Mouse (Mus musculus): ENCODE data around the gene Eif3l. TPM values are rescaled to one million over a fixed set of nuclear protein-coding genes. Genes with fewer than 3 reads are reported as not detected.

Eif3l gene
- total and polyA plus RNA-seq, 3 experiments: 301 to 442 (median 394) TPM

DNA sequence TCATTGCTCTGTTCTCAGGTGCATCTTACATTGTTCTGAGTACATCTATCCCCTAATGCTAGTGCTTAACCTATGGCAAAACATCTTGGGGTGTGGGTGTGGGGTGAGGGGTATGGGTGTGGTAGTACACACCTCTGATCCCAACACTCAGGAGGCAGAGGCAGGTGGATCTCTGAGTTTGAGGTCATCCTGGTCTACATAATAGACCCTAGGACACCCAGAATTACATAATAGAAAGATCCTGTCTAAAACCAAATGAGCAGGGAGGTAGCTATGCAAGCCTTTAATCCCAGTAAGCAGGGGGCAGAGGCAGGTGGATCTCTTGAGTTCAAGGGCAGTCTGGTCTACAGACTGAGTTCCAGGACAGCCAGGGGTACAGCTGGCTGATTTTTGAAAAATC lies 1.2 kb upstream of the Eif3l start:
- Histone ChIP-seq H3K36me3 (ENCODE audit: control insufficient read depth in 1 of 2, insufficient read depth in 2 of 2, low read length in 2 of 2) (peaks cover 8 to 17% of the 10 kb centered on the region in 2 experiments), H3K27ac (ENCODE audit: control insufficient read depth, low read depth, low read length) (no peak overlapping the region), H3K4me1 (ENCODE audit: control insufficient read depth in 1 of 2, insufficient read depth in 2 of 2, low read length in 2 of 2) (peaks cover under 1 to 26% of the 10 kb centered on the region in 2 experiments), H3K4me3 (ENCODE audit: control insufficient read depth in 1 of 2, insufficient read depth in 1 of 2, low read depth in 2 of 2, low read length in 2 of 2) (no peak overlapping the region), H3K27me3 (ENCODE audit: control insufficient read depth in 1 of 2, insufficient read depth in 2 of 2, low read length in 2 of 2) (no peaks in the 10 kb centered on the region), H3K79me2 (ENCODE audit: control insufficient read depth, insufficient read depth, low read length, poor library complexity) (peaks cover 29% of the 10 kb centered on the region), H3K9ac (ENCODE audit: control insufficient read depth, low read depth, low read length, poor library complexity, severe bottlenecking) (no peak overlapping the region), H3K9me3 (replicated peaks; ENCODE audit: insufficient read depth, low read length) (no peaks in the 10 kb centered on the region)
- DNase-seq (ENCODE audit: low read depth, low spot score): no peak
- no peak for TF ChIP-seq CHD1 (IDR thresholded peaks at IDR 0.05; ENCODE audit: low read depth, low read length)
- TF ChIP-seq SMC3 (IDR thresholded peaks at IDR 0.05; ENCODE audit: low read depth, low read length): no peak
- no peak for TF ChIP-seq MYC (IDR thresholded peaks at IDR 0.05; ENCODE audit: low read depth, low read length)
- TF ChIP-seq NELFE (IDR thresholded peaks at IDR 0.05; ENCODE audit: low read depth, low read length): no peak
- TF ChIP-seq TBP (IDR thresholded peaks at IDR 0.05; ENCODE audit: low read depth, low read length): no peak
- no peak for TF ChIP-seq SIN3A (IDR thresholded peaks at IDR 0.05; ENCODE audit: low read length)

DNA sequence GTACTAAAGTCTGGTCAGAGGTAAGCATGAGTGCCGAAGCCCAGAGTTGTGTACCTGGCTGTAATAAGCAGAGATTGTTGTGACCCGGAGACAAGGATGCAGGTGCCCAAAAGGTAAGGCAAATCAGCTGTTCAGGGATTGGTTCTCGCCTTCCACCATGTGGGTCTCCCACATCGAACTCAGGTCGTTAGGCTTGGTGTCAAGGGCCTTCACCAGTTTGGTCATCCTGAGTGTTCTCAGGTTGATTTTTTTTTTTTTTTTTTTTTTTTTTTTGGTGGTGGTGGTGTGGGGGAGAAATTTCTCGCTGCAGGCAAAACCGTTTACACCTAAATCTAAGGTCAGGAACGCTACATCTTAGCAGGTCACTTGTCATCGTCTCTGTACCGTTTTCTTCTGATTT lies 533 bp upstream of the Eif3l start:
- Histone ChIP-seq H3K36me3 (ENCODE audit: control insufficient read depth in 1 of 2, insufficient read depth in 2 of 2, low read length in 2 of 2) (peaks cover 8 to 14% of the 10 kb centered on the region in 2 experiments), H3K27ac (ENCODE audit: control insufficient read depth, low read depth, low read length) (peak overlapping the region; percentile 95), H3K27me3 (ENCODE audit: control insufficient read depth in 1 of 2, insufficient read depth in 2 of 2, low read length in 2 of 2) (no peaks in the 10 kb centered on the region), H3K79me2 (ENCODE audit: control insufficient read depth, insufficient read depth, low read length, poor library complexity) (peaks cover 29% of the 10 kb centered on the region), H3K4me1 (ENCODE audit: control insufficient read depth in 1 of 2, insufficient read depth in 2 of 2, low read length in 2 of 2) (peaks cover 0 to 22% of the 10 kb centered on the region in 2 experiments; a peak in 2 of 4 replicates), H3K9me3 (replicated peaks; ENCODE audit: insufficient read depth, low read length) (no peaks in the 10 kb centered on the region), H3K4me3 (ENCODE audit: control insufficient read depth in 1 of 2, insufficient read depth in 1 of 2, low read depth in 2 of 2, low read length in 2 of 2) (peak overlapping the region; percentile 83 to 89), H3K9ac (ENCODE audit: control insufficient read depth, low read depth, low read length, poor library complexity, severe bottlenecking) (peak overlapping the region; percentile 86)
- TF ChIP-seq TBP (IDR thresholded peaks at IDR 0.05; ENCODE audit: low read depth, low read length): no peak
- no peak for TF ChIP-seq HCFC1 (IDR thresholded peaks at IDR 0.05; ENCODE audit: low read depth, low read length)
- no peak for TF ChIP-seq KAT2A (conservative IDR thresholded peaks at IDR 0.05; ENCODE audit: low read depth, low read length)
- TF ChIP-seq ELF1 (IDR thresholded peaks at IDR 0.05; ENCODE audit: low read depth, low read length): no peak
- peak; percentile 74 for TF ChIP-seq ZNF384 (IDR thresholded peaks at IDR 0.05; ENCODE audit: low read depth, low read length)
- no peak for DNase-seq (ENCODE audit: low read depth, low spot score)

DNA sequence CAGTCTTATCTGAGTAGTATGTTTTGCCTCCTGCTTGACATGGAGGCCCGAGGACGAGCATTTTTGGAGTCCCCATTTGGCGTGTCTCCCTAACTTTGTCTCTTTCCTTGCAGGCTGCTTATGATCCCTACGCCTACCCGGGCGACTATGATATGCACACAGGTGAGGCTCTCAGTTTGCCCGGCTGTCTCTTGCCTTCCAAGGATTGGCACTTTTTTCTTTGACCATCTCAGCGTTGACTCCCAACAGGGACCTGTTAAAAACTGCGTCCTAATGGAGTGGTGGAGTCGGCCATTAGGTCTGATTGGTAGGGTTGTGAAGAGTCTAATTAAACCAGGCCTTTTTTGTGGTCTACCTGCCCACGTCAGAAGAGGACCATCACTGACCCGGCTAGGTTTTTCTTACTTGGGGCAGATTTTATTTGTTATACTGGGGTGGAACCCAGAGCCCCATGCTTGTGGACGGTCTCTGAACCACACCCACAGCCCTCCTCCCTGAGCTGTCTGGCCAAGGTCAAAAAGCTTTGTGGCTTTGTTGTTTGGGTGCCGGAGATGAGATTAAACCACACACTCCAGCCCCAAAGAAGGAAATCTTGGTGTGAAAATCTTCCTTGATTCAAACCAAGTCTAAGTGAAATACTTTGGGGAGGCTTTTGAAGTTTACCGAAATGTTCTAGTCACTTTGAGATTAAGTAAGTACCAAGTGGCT lies 833 bp downstream of the Eif3l start:
- TF ChIP-seq RCOR1 (IDR thresholded peaks at IDR 0.05; ENCODE audit: low read depth, low read length) (peak; percentile 37; the same call in 1 of the 2 replicates), POLR2AphosphoS5 (IDR thresholded peaks at IDR 0.05; ENCODE audit: borderline replicate concordance, low read depth, low read length) (no peak)
- H3K9ac ChIP-seq (ENCODE audit: control insufficient read depth, low read depth, low read length, poor library complexity, severe bottlenecking): peak overlapping the region; percentile 98
- H3K36me3 ChIP-seq (ENCODE audit: control insufficient read depth in 1 of 2, insufficient read depth in 2 of 2, low read length in 2 of 2): peaks cover 14 to 17% of the 10 kb centered on the region in 2 experiments
- H3K4me3 ChIP-seq (ENCODE audit: control insufficient read depth in 1 of 2, insufficient read depth in 1 of 2, low read depth in 2 of 2, low read length in 2 of 2): peak overlapping the region; percentile 83 to 89
- no peak for DNase-seq (ENCODE audit: low read depth, low spot score)
- H3K9me3 ChIP-seq (replicated peaks; ENCODE audit: insufficient read depth, low read length): no peaks in the 10 kb centered on the region
- peaks cover 0 to 18% of the 10 kb centered on the region in 2 experiments; a peak in 2 of 4 replicates for H3K4me1 ChIP-seq (ENCODE audit: control insufficient read depth in 1 of 2, insufficient read depth in 2 of 2, low read length in 2 of 2)
- H3K27ac ChIP-seq (ENCODE audit: control insufficient read depth, low read depth, low read length): peak overlapping the region; percentile 82
- no peaks in the 10 kb centered on the region for H3K27me3 ChIP-seq (ENCODE audit: control insufficient read depth in 1 of 2, insufficient read depth in 2 of 2, low read length in 2 of 2)
- peaks cover 29% of the 10 kb centered on the region for H3K79me2 ChIP-seq (ENCODE audit: control insufficient read depth, insufficient read depth, low read length, poor library complexity)
